Mouse (Mus musculus) erythroblast, adult 5-6 weeks (primary cell): ENCODE measurements at regions not wholly inside any gene's neighbourhood (a gene's known extent, or its start where the extent isn't known, plus 50 kb on each side); places are given as distances from the start of the nearest gene placed in this dataset.

ENCODE experiments used
- ATAC-seq: replicated peaks from 2 replicates; pipeline ENCODE4 v1.8.0; 2016; ENCODE audit warnings: moderate number of reproducible peaks, mild to moderate bottlenecking, moderate TSS enrichment, inconsistent platforms; ENCODE audit not compliant: poor library complexity, low FRiP score, severe bottlenecking

GRCm38 (mm10) chr4:125930764-125931163 is 93.6 kb upstream of the Csf3r start:
- ATAC-seq: no peak

GRCm38 (mm10) chr4:125931321-125931720 is 93.0 kb upstream of the Csf3r start:
- no peak for ATAC-seq

DNA sequence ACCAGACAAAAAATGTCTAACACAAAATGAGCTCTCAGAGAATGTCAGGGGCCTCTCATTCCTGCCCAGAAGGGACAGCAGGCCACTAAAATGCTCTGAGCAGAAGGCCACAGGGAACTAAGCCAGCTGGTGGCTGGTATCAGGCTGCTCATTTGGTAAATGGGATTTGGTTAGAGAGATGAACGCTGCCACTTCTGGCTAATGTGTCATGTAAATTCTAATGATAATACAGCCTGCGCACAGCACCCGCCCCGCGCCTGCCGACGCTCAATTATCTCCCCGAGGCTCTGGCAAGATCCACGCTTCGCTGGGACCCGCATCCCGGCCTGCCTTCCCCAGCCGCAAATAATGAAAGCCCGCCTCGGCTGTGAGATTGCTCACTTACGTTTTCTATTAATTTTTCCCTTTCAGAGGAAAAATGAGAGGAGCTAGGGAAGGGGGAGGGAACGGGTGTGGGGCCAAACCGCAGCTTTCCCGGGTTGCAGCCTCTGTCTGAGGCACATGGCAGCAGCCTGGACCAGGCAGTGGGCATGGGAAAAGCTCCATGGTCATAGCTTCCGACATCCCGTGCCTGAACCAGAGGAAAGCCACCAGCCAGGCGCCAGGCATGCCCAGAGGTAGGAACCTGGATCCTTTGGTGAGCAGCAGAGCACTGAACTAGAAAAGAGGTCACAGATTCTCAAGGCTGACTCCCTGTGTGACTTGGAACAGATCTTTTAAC is 92.2 kb upstream of the Csf3r start:
- no peak for ATAC-seq

DNA sequence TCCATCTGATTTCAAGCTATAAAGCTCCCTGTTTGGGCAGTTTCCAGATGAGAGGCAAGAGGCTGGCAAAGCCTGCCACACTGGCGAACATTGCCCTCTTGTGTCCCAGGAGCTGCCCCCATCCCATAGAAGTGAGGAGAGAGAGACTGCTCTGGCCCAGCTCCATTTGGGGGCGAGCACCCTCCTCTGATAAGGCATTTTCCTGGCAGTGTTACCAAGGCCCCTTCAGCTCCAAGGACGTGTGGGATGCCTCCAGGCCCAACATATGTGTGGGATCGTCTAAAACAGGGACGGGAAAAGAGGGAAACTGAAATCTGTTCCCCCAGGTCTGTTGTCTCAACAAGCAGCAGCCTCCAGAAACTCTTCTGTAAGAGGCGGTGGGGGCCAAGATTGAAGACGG is 88.0 kb upstream of the Csf3r start:
- ATAC-seq: no peak

GRCm38 (mm10) chr4:125938186-125938585 is 86.2 kb upstream of the Csf3r start:
- no peak for ATAC-seq

DNA sequence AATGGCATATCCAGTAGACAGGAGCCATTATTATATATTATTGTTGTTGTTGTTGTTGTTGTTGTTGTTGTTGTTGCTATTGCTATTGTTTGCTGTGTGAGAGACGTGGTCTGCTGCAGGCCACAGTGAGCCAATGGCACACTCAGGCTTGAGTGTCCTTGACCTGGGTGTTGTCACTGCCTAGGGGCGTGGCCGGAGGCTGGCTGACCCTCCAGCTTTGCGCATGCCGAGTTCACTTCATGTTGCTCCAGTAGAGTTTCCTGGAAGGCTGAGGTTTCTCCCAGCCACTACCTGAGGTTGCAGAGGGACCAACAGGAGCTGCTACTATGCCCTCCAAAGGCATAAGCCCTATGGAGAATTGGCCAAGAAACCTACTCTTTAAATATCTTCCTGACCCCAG is 83.1 kb upstream of the Csf3r start:
- ATAC-seq: no peak

DNA sequence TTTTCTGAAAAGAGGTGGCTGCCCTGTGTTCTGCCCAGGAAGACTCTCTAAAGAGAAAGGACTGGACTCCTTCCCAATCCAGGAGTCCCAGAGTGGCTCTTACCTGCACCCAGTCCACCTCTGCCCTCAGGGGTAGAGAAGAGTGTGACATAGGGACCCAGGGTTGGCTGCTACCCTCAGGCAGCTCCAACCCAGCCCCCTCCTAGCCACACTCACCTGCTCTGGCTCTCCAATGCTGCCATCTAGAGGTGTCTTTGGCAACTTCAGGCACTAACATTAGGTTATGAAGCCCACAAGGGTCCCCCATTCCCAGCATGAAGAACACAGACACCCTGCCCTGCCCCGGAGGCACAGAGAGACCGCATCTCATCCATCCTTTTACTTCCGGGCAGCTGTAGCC is 82.4 kb upstream of the Csf3r start:
- ATAC-seq: no peak

DNA sequence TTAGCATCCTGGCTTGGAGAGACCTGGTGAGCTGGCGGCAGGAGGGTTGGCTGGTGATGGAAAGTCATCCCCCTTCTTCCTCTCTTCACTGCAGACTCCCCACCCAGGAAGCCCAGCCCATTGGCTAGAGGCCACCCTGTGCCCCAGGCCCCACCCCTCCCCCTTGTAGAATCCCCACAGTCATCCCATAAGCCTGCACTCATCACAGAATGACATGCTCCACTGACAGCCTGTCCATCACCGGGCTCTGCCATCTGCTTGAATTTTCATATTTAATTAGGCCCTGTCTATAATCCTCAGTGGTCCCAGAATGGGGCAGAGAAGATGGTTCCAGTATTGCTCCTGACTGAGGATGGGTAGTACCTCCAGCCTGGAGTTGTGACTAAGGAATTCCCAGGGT is 79.3 kb upstream of the Csf3r start:
- ATAC-seq: no peak

DNA sequence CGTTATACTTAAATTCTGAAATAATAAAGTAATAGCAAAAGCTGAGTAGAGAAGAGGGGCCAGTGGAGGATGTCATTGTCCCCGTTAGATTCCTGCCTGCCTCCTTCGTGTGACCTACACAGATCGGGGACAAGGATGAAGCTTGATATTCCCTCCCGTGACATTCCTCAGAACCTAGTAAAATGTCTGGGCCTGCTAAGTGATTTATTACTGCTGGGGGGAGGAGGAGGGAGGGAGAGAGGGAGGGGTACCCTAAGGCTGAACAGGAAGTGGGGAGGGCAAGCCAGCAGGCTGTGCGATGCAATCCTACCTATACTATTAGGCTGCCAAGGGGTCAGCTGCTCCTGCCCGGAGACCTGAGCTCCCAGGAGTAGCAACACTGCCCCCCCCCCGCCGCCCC is 64.9 kb upstream of the Csf3r start:
- ATAC-seq: no peak

- ATAC-seq: no peak
Observed at GRCm38 (mm10) chr4:125960704-125961279, 63.6 kb upstream of the Csf3r start.

DNA sequence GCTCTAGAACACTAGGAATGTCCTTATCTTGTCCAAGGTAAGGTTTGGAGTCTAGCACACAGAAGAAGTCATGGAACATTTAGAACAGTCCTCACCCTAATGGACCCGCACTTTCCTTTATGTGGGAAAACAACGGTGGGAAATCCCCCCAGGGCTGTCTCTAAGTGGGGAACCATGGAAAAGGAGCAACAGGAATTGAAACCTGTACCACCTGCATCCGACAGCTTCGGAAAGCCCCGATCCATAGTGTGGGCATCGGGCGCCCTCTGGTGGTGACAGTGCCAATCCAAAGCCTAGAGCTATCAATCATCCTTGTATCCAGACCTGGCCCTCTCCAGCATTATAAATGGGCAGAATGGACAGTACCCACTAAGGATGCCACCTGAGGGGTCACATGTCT is 61.7 kb upstream of the Csf3r start:
- peak; percentile 59; the same call in 1 of the 2 replicates for ATAC-seq
